Mouse (Mus musculus) midbrain, postnatal 0 days (tissue): ENCODE measurements around the gene Apol6. TPM values are rescaled to one million over a fixed set of nuclear protein-coding genes. Genes with fewer than 3 reads are reported as not detected.

Experiments used
- ATAC-seq: fragments of 200-750 bp; cut with Nextera tagmentation; 2 replicates; pipeline ENCODE4 v1.8.0; 2017; ENCODE audit warnings: moderate number of reproducible peaks, mild to moderate bottlenecking, moderate TSS enrichment, moderate library complexity; ENCODE audit not compliant: low FRiP score
- DNase-seq: peaks from one replicate; pipeline ENCODE4 v3.0.0-alpha.2; 2015; ENCODE audit warnings: low spot score
- H3K27ac ChIP-seq: fragments of 300-500 bp; sonication (generic); 2 replicates; pipeline ENCODE4 v1.5.1; 2014; ENCODE audit warnings: low read depth, mild to moderate bottlenecking, low read length, mixed read lengths
- H3K27me3 ChIP-seq: fragments of 300-500 bp; sonication (generic); 2 replicates; pipeline ENCODE4 v1.6.1; 2014; ENCODE audit warnings: low read length, control low read depth, mixed read lengths; ENCODE audit not compliant: insufficient read depth
- H3K36me3 ChIP-seq: fragments of 300-500 bp; sonication (generic); 2 replicates; pipeline ENCODE4 v1.6.1; 2014; ENCODE audit warnings: low read length, control low read depth, mixed read lengths; ENCODE audit not compliant: insufficient read depth
- H3K4me1 ChIP-seq: fragments of 300-500 bp; sonication (generic); 2 replicates; pipeline ENCODE4 v1.6.1; 2014; ENCODE audit warnings: mild to moderate bottlenecking, control low read depth, antibody characterized with exemption, low read length, mixed read lengths; ENCODE audit not compliant: insufficient read depth
- H3K4me2 ChIP-seq: fragments of 300-500 bp; sonication (generic); 2 replicates; pipeline ENCODE4 v1.6.1; 2014; ENCODE audit warnings: low read depth, mild to moderate bottlenecking, low read length, mixed read lengths; ENCODE audit not compliant: poor library complexity, severe bottlenecking
- H3K4me3 ChIP-seq: fragments of 300-500 bp; sonication (generic); 2 replicates; pipeline ENCODE4 v1.5.1; 2014; ENCODE audit warnings: low read depth, mild to moderate bottlenecking, low read length, moderate library complexity
- H3K9ac ChIP-seq: fragments of 300-500 bp; sonication (generic); replicated peaks from 2 replicates; pipeline ENCODE4 v1.6.1; 2014; ENCODE audit warnings: mild to moderate bottlenecking, low read length, moderate library complexity, mixed read lengths; ENCODE audit not compliant: poor library complexity, severe bottlenecking
- H3K9me3 ChIP-seq: fragments of 300-500 bp; sonication (generic); 2 replicates; pipeline ENCODE4 v1.6.1; 2016; ENCODE audit warnings: low read length, control low read depth
- CTCF ChIP-seq: IDR thresholded peaks from 2 replicates; pipeline ENCODE4 v1.5.1; 2016; ENCODE audit warnings: antibody characterized with exemption, mild to moderate bottlenecking
- whole genome bisulfite sequencing: fragments of 180-500 bp; shearing (Covaris S2); extraction: QIAGEN DNeasy Blood & Tissue Kit; methylation state at CpG from one replicate; pipeline ENCODE4 v1.1.7; 2014; 5-methylcytosine and 5-hydroxymethylcytosine counted together
- polyA plus RNA-seq: library from polyadenylated mRNA; unstranded; fragments of >200 nt; fragmentation: Nextera tagmentation; extraction: Ambion mirVana; gene quantifications from 2 replicates; pipeline ENCODE4 v1.2.1, GENCODE M21; 2015
- total RNA-seq: library from RNA; depleted of rRNA; stranded (reverse); fragments of >200 nt; gene quantifications from 2 replicates; pipeline ENCODE4 v1.2.3, GENCODE M21; 2014

Apol6 gene
- total and polyA plus RNA-seq, 2 experiments from 2014 or later, result 0.15 to 0.16 TPM

- H3K36me3 ChIP-seq, result no peaks in the 10 kb centered on the region
- H3K9ac ChIP-seq, result no peak within 1 kb of the TSS
- no peak within 1 kb of the TSS for H3K4me3 ChIP-seq
- no peaks in the 10 kb centered on the region for H3K9me3 ChIP-seq
- no peak for DNase-seq
- ATAC-seq, result no peak
- WGBS, result 95% methylated on average over 10 of the region's 10 CpGs
- H3K27me3 ChIP-seq, result no peaks in the 10 kb centered on the region
- no peaks in the 10 kb centered on the region for H3K4me1 ChIP-seq
- no peak within 1 kb of the TSS for H3K4me2 ChIP-seq
- no peak within 1 kb of the TSS for H3K27ac ChIP-seq
- TF ChIP-seq CTCF, result no peak
Measured at GRCm38 (mm10) chr15:77050570-77050969, 6.0 kb downstream of the Apol6 start, which contains the start of gene Mb. TSS of gene Mb (minus strand) at chr15:77050670.

- H3K9ac ChIP-seq, result no peak overlapping the region
- no peak for TF ChIP-seq CTCF
- H3K27me3 ChIP-seq, result no peaks in the 10 kb centered on the region
- ATAC-seq (no peak), DNase-seq (no peak)
- no peaks in the 10 kb centered on the region for H3K4me1 ChIP-seq
- no peaks in the 10 kb centered on the region for H3K36me3 ChIP-seq
- H3K4me2 ChIP-seq, result no peak overlapping the region
- H3K4me3 ChIP-seq, result no peak overlapping the region
- WGBS, result 42% methylated on average over 1 of the region's 1 CpGs
- no peak overlapping the region for H3K27ac ChIP-seq
- no peaks in the 10 kb centered on the region for H3K9me3 ChIP-seq
Measured at GRCm38 (mm10) chr15:77052176-77052575, 7.6 kb downstream of the Apol6 start.

GRCm38 (mm10) chr15:77053021-77053420 is 8.5 kb downstream of the Apol6 start:
- 88% methylated on average over 1 of the region's 1 CpGs for WGBS

GRCm38 (mm10) chr15:77054611-77055175 is 10.2 kb downstream of the Apol6 start:
- Histone ChIP-seq H3K9ac (no peak overlapping the region), H3K27me3 (no peaks in the 10 kb centered on the region), H3K9me3 (no peaks in the 10 kb centered on the region), H3K27ac (no peak overlapping the region; the same call in 1 of the 2 replicates), H3K4me2 (no peak overlapping the region), H3K4me1 (no peaks in the 10 kb centered on the region), H3K4me3 (no peak overlapping the region), H3K36me3 (no peaks in the 10 kb centered on the region)
- TF ChIP-seq CTCF, result no peak
- 46% methylated on average over 5 of the region's 5 CpGs for WGBS
- DNase-seq (peak; percentile 37), ATAC-seq (no peak)

More at GRCm38 (mm10) chr15:77053021-77053420, 8.5 kb downstream of the Apol6 start:
- H3K27me3 ChIP-seq, result no peaks in the 10 kb centered on the region
- no peaks in the 10 kb centered on the region for H3K9me3 ChIP-seq
- H3K4me3 ChIP-seq, result no peak overlapping the region
- DNase-seq, result no peak
- H3K27ac ChIP-seq, result no peak overlapping the region
- no peaks in the 10 kb centered on the region for H3K4me1 ChIP-seq
- no peak for ATAC-seq
- H3K4me2 ChIP-seq, result no peak overlapping the region
- H3K9ac ChIP-seq, result no peak overlapping the region
- TF ChIP-seq CTCF, result no peak
- H3K36me3 ChIP-seq, result no peaks in the 10 kb centered on the region

GRCm38 (mm10) chr15:77056001-77056790 is 11.7 kb downstream of the Apol6 start:
- no peaks in the 10 kb centered on the region for H3K9me3 ChIP-seq
- H3K4me2 ChIP-seq, result no peak overlapping the region
- no peaks in the 10 kb centered on the region for H3K4me1 ChIP-seq
- no peak overlapping the region for H3K4me3 ChIP-seq
- no peaks in the 10 kb centered on the region for H3K27me3 ChIP-seq
- DNase-seq, result no peak
- H3K36me3 ChIP-seq, result no peaks in the 10 kb centered on the region
- H3K9ac ChIP-seq, result no peak overlapping the region
- no peak for ATAC-seq
- no peak overlapping the region for H3K27ac ChIP-seq
- TF ChIP-seq CTCF, result no peak
- WGBS, result 33% methylated on average over 6 of the region's 6 CpGs

- no peak for TF ChIP-seq CTCF
- H3K4me1 ChIP-seq, result no peaks in the 10 kb centered on the region
- ATAC-seq, result no peak
- no peak overlapping the region for H3K27ac ChIP-seq
- H3K4me3 ChIP-seq, result no peak overlapping the region
- no peaks in the 10 kb centered on the region for H3K27me3 ChIP-seq
- H3K9me3 ChIP-seq, result no peaks in the 10 kb centered on the region
- no peak overlapping the region for H3K4me2 ChIP-seq
- no peaks in the 10 kb centered on the region for H3K36me3 ChIP-seq
- H3K9ac ChIP-seq, result no peak overlapping the region
- DNase-seq, result no peak
- WGBS, result 53% methylated on average over 3 of the region's 3 CpGs
Measured at GRCm38 (mm10) chr15:77056791-77057051, 12.2 kb downstream of the Apol6 start.
